Mouse (Mus musculus): ENCODE results near the gene Rbm25. TPM values are rescaled to one million over a fixed set of nuclear protein-coding genes. Genes with fewer than 3 reads are reported as not detected.
A peak's percentile ranks its signal among the peaks of the same experiment; 100 is the strongest.

Rbm25 gene
- total RNA-seq, 2 experiments from 2014 or later, result 54.6 to 75.1 TPM

DNA sequence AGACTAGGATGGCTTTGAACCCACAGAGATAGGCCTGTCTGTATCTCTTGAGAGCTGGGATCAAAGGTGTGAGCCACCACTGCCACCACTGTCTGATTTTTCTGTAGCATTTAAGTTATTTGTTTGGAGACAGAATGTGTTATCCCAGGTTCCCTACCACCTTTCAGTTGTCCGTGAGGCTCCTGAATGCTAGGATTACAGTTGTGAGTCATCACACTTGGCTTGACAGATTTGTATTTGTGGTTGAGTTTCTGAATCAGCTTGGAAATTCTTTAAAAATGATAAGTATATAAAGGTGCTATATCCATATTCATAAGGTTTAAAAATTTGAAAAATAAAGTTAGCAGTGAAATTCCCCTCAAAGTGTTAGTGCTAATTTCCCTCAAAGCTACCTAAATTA, 12.1 kb downstream of the Rbm25 start:
- DNase-seq, result no peak

DNA sequence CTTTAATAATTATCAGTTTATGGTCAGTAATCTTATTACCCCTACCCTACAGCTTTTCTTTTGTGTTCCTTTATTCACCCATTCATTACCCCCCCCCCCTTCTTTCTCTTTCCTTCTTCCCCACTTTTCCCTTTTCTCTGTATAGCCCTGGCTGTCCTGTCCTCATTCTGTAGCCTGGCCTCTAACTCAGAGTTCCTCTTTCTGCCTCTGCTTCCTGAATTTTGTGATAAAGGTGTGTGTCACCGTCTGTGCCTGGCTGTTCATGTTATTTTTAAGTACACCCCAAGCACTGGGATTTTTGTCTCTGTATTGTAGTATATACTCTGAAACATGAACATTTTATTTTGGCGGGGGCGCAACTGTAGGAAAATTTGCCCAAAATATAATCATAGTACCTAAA, 19.3 kb downstream of the Rbm25 start:
- no peak for DNase-seq

DNA sequence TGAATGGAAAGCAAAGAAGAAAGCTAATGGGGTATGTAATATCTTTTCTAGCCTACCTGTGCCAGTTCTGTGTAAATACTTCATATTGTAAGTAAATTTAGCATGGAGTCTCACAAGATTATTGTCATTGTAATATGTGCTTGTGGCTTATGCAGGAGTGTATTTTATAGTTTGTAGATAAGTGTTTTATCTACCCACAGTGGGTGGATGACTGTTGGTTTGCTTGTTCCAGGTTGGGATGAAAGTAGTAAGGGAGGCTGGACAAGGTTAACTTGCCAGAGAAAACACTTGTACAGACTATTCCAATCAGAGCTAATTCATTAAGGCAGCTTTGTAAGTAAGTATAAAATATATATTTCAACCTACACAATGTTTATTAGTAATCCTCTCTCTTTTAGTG, 20.4 kb downstream of the Rbm25 start:
- DNase-seq, result no peak

DNA sequence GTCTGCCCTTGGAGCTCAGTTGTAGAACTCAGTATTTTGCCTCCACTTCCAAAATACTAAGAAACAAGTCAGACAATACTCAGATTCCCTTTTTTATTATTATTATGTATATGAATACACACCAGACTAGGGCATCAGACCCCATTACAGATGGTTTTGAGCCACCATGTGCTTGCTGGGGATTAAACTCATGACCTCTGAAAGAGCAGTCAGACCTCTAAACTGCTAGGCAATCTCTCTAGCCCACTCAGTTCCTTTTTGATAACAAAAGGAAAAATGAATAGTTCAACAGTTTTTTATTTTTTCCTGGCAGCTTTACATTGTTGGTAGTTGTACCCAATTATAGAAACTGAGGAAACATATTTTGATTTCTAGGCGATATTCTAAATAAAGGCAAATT, 54.4 kb downstream of the Rbm25 start:
- DNase-seq, result no peak

DNA sequence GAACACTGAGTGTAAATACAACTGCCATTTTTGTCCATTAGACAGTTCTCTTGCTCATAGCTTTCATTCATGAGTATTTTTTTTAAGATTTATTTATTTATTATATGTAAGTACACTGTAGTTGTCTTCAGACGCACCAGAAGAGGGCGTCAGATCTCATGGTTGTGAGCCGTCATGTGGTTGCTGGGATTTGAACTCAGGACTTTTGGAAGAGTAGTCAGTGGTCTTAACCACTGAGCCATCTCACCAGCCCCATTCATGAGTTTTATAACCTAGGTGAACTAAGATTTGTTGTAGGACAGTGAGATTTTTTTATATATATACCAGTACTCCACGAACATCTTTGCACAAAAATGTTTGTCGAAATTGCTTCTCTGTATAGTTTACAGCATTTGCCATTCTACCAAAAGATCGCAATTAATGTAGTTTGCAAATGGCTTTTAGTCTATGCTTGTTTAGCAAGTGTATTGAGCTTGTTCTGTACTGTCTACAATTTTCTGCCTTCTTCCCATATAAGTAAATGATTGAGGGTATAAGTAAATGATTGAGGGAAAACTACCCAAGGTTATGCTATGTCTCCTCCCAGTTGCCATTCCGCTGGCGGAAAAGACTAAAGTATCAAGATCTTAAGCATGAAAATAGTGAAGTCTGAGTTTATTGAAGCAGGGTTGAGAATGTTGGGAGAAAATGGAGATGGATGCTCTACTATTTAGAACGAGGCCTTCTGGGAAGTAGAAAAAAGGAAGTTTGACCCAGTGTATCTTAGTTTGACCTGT, 55.7 kb downstream of the Rbm25 start:
- no peak for DNase-seq

DNA sequence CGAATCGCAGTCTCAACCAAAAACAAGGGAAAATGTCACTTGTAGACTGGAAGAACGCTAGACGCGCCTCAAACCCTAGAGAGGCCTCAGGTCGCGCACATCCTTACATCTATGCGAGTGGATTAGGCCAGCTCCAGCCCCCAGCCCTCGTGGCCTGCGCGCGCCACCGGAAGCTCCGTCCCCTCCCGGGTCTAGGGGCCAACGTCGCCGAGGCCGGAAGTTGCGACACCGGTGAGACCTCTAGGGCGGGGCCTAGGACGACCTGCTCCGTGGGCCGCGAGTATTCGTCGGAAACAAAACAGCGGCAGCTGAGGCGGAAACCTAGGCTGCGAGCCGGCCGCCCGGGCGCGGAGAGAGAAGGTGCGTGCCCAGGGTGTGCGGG, 56.9 kb downstream of the Rbm25 start, which contains the start of gene Psen1:
Gene Psen1 (plus strand): TSS at position 219 of the 382 bp plus-strand sequence.
- peak; percentile 95 for DNase-seq

DNA sequence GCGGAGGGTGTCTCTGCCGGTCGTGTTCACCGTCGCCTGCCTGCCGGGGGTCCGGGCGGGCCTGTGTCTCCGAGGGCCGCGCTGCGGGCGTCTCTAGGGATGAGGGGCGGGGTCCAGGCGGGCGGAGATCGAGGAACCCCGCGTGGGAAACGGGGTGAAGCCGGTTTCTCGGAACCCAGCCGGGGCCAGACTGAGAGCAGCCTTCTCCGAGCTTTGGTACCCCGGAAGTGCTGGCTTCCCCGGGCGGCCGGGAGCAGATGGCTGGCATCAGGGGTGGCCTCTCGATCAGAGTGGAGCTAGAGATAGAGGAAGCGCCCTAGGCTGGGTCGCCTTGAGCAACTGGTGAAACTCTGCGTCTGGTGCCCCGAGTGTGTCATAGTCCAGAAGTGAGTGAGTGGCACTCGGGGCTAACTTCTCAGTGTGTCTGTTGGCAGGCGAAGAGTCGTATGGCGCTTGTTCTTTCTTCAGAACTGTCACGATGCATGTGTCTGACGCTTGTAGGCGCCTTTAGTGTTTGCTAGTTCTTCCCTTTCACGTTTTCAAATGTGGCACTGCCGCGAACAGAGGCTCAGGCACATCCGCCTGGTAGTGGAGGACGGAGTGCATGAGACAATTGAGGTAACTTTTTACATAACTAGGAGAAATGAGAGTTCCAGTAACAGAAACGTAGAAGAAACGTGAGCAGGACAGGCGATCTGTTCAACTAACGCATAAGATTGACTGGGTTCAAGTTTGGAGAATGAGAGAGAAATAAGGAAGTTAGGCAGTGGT, 57.5 kb downstream of the Rbm25 start:
- DNase-seq, result no peak

DNA sequence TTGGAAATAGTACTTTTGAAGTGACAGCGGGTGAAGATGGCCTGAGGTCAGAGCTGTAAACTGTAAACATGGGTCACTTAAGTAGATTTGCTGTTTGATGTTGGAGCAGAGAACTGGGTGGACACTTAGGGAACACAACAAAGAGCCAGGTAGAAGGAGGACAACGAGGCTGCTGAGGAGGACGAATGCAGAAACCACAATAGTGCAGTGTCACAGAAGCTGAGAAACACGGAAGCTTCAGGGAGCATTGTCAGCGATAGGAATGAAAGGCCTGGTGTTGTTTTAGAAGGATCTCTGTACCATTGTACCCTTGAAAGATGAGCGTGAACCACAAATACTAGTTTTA, 58.0 kb downstream of the Rbm25 start:
- DNase-seq, result no peak

DNA sequence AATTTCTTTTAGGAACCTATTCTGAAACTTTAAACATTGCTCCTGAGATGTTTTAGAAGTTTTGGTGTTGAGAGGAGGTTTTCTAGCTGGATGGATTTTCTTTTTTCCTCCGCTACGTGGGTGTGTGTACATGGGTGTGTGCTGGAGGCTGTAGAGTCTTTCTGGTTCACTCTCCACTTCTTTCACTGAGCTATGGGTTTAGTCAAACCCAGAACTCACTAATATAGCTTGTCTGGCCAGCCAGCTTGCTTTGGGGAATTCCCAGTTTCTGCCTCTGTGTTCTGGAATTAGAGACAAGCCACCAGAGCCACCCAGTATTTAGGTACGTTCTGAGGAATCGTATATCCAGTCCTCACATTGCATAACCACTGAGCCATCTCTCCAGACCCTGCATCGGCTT, 63.0 kb downstream of the Rbm25 start:
- no peak for DNase-seq

DNA sequence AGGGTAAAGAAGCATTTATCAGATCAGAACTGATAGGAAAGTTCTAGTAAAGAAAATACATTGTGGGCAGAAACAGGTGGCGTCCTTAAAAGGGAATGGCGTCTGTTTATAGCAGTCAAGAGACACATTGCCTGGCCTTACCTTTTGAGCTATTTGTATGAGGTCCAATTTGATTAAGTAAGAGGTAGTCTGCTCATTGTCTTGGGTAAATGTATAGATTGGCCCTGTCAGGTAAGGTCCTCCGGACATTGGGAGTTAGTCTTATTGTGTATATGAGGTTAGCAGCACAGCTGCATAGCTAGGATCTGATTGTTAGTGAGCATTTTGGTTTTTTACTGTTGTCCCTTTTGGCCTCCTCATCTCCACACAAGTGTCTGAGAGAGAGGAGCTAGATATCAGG, 63.6 kb downstream of the Rbm25 start:
- no peak for DNase-seq

DNA sequence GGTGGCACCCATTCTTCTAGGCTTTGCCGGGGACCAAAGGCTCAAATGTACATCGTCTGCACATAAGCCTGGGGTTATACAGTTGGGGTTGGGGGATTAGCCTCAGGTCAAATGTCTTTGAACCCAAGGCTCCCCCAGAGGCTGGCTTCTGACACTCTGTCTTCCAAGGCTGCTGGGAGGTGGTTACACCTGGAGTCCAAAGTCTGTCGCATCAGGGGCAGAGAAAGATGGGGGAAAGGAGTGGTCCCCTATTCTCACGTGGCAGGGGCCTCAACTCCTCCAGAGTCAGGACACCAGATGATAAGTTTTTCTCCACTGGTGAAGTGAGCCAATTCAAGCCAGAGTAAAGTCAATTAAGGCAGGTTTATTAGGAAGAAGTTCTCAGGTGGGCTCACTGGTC, 67.6 kb downstream of the Rbm25 start:
- no peak for DNase-seq

DNA sequence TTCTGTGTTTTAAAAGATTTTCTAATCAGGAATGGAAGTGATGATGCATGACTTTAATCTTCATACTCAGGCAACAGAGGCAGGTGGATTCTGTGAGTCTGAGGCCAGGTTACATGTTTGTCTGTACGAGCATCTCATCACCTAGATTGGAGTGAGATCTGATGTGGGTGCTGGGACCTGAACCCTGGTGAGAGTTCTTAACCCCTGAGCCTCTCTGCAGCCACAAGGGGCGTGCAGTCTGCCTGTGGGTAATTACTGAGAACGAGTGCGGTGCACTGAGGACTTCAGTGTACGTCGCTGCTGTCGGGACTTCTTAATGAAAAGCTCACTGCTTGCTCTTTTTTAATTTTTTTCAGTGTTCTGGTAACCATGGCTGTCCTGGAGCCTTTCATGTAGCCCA, 70.6 kb downstream of the Rbm25 start:
- DNase-seq, result no peak

DNA sequence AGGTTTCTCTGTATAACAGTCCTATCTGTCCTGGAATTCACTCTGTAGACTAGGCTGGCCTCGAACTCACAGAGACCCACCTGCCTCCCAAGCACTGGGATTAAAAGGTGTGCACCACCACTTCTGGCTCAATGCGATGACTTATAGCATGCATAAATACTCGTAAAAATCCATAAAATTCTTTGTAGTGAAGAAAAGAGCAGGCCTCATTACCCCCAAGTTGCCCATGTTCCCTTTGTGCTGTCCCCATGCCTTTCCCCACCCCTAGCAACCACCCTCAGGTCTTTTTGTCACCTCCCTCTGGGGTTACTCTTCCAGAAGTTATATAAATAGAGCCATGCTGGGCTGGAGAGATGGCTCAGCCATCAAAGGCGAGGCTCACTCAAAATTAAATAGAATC, 71.8 kb downstream of the Rbm25 start:
- DNase-seq, result no peak

DNA sequence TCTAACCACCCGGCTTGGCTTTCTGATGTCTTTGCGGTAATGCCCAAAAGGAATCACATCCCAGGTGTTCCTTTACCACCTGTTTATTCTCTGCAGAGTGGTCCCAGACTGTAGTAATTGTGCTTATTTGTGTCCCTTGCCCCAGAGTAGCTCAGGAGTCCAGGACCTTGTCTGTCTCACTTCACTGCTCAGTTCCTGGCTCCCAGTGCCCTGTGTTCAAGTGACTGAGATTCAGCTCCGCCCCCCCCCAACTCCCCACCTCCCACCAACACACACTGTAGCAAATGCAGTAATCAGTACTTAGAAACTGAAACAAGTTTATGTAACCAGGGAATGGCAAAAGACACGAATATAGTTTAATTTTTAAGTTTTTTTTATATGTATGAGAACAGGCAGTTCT, 75.9 kb downstream of the Rbm25 start:
- no peak for DNase-seq

DNA sequence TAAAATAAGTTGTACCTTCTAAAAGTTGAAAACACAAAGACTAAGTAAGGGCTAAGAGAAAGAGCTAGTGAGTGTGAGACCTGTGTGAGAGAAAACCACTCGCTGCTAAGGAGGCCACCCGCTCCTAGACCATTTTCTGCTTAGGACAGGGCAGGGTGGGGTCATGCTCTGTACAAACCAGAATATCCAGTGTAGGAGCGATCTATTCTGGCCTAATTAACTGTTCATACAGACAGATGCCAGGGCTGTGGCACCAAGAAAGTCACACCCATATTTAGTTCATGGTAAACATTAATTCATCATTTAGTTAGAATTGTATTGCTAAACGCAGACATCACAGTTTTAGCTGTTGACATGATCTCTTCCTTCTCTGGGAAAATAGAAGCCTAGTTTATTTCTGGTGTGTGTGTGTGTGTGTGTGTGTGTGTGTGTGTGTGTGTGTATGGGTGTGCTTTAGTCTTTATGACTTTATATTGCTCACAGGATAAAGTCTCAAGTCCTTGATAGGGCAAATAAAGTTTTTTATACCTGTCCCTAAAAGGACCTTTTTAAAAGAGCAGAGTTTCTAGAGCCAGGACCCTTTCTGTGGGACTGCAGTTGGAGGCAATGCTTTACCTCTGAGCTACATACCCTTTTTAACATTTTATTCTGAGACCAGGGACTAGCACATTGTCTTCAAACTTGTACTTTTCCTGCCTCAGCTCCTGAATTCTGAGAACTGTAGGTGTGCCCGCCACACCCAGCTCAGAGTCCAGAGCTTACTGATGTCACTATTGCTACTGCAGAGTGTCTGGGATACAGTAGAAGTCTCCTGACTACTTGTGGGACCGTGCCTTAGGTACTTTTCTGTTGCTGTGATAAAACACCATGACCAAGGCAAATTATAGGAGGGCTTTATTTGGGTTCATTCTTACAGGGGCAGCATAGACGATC, 77.4 kb downstream of the Rbm25 start:
- DNase-seq, result no peak

DNA sequence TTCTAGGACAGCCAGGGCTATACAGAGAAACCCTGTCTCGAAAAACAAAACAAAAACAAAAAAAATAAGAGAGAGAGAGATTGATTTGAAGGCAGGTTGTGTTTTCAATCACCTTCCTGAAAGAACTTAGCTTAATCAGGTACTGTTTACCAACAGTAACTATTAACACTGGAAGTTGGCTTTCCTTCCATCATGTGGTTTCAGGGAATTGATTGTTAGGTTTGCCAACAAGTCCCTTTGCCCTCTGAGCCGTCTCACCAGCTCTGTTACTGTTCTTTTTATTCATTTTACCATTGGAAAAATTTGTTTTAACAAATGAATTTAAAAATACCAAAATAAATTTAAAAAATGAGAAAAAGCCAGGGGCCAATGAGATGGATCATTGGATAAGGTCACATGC, 78.9 kb downstream of the Rbm25 start:
- no peak for DNase-seq

DNA sequence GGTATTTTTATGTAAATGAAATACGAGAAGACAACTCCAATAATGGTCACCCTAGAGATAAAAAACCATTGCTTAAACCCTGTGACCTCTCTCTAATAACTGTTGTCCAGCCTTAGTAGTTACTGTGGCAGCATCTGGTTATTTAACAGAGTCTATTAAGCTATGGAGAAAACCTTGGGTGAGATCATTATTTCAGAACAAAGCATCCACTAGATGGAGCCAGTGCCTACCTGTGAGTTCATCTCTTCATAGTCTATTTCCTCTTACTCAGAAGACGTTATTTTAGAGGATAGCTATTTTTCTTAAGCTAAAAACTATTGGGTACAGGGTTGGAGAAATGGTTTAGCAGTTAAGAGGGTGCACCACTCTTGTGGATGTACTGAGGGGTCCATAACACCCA, 82.7 kb downstream of the Rbm25 start:
- DNase-seq, result no peak

DNA sequence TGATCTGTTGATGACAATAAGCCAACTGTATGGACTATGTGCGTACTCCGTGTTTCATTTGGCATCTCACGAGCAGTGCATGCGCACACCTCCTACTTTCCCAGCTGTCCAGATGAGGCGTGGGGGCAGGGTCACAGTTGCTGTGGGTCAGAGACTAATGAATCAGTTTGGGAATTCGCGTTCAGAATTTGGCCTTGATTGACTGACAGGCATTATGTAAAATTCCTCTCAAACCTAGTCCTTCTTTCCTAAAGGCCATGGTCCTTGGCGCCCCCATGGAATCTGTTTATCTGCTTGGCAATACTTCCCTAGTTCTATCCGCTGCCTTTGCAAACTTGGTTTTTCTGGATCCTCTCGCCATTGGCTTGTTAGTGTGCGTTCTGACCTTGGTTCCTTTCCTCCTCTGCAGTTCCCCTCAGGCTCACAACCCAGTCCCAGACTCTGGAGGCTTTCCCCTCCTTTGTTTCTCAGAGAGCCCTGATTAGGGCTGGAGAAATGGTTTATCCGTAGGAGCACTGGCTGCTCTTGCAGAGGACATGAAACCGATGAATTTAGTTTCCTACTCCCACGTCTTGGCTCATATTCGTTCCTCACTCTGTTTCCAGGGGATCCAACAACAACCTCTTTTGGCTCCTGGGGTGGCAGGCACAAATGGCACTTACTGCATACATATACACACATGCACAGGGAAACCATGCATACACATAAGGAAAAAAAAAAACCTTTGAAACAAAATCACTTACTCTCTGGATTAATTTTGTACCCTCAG, 85.6 kb downstream of the Rbm25 start:
- no peak for DNase-seq

DNA sequence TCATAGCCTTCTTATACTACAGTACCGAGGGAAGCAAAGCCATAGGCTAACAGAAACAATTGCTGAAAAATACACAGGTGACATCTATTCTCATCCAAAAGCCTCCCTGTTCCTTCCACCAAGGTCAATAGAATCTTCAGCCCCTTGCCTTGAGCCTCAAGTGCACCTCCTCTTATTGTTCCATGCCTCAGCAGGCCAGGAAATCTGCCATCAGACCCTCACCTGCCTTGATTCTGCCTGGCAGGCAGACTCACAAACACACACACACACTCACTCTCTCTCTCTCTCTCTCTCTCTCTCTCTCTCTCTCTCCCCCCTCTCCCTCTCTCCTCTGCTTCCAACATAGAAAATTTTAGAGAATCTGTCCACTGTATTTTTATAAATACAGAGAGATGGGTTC, 88.4 kb downstream of the Rbm25 start:
- DNase-seq, result no peak

DNA sequence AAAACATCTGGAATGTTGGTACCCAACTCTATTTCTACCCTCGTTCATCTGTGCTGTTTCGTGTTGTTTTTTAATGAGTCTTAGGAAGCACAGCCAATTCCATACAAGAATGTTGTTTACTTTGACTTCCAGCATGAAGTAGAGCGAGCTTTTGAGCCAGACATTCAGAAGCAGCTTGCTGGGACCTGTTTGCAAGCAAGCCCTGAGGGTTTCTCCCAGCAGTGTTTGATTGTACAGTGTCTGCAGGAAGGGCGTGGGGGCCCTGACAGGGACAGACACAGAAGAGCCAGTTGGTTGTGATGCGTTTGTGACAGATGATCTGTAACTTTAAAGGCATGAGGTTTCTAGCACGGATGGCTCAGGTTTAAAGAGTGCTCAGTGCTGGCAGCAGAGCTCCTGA, 90.2 kb downstream of the Rbm25 start:
- no peak for DNase-seq

DNA sequence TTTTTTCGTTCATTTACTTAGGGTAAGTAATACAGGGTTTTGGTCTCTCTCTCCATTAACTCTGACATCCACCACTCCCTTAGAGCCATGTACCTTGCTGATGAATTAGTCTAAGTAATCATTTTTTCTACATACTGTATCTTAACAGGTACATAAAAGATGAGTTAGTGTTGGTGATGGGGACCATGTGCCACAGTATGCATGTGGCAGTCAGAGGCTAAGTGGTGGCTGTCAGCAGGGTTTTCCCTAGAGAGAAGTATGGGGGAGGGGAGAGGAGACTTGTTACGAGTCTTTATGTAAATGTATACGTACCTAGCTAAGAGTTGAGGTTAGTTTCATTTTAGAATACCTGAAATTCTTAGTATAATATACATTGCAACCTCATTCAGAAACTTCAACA, 92.0 kb downstream of the Rbm25 start:
- DNase-seq, result no peak
